Mouse (Mus musculus): ENCODE data around the gene Hlcs.

The Hlcs gene

GRCm38 (mm10) chr16:94205528-94206484 lies 107.6 kb downstream of the Hlcs start:
- DNase-seq (ENCODE audit: low read depth, low spot score), result no peak

GRCm38 (mm10) chr16:94201387-94201786 lies 112.0 kb downstream of the Hlcs start:
- DNase-seq (ENCODE audit: low read depth, low spot score), result no peak

GRCm38 (mm10) chr16:94195913-94196312 lies 117.5 kb downstream of the Hlcs start:
- no peak for DNase-seq (ENCODE audit: low read depth, low spot score)

- DNase-seq (ENCODE audit: low read depth, low spot score), result no peak
Measured at GRCm38 (mm10) chr16:94191379-94192315, 121.7 kb downstream of the Hlcs start.

- DNase-seq (ENCODE audit: low read depth, low spot score), result no peak
Measured at GRCm38 (mm10) chr16:94190256-94190655, 123.1 kb downstream of the Hlcs start.

- DNase-seq (ENCODE audit: low read depth, low spot score), result no peak
Measured at GRCm38 (mm10) chr16:94186526-94186925, 126.8 kb downstream of the Hlcs start.

- peak; percentile 85 for DNase-seq (ENCODE audit: low read depth, low spot score)
Measured at GRCm38 (mm10) chr16:94185430-94185829, 127.9 kb downstream of the Hlcs start.

- no peak for DNase-seq (ENCODE audit: low read depth, low spot score)
Measured at GRCm38 (mm10) chr16:94180122-94180870, 133.1 kb downstream of the Hlcs start.

- DNase-seq (ENCODE audit: low read depth, low spot score), result no peak
Measured at GRCm38 (mm10) chr16:94179341-94180121, 133.8 kb downstream of the Hlcs start.

- DNase-seq (ENCODE audit: low read depth, low spot score), result no peak
Measured at GRCm38 (mm10) chr16:94178441-94179220, 134.7 kb downstream of the Hlcs start.

GRCm38 (mm10) chr16:94176997-94177857 lies 136.1 kb downstream of the Hlcs start:
- no peak for DNase-seq (ENCODE audit: low read depth, low spot score)

- no peak for DNase-seq (ENCODE audit: low read depth, low spot score)
Measured at GRCm38 (mm10) chr16:94175366-94175986, 137.9 kb downstream of the Hlcs start.

- no peak for DNase-seq (ENCODE audit: low read depth, low spot score)
Measured at GRCm38 (mm10) chr16:94173361-94173760, 140.0 kb downstream of the Hlcs start.

GRCm38 (mm10) chr16:94170218-94170617 lies 143.2 kb downstream of the Hlcs start:
- no peak for DNase-seq (ENCODE audit: low read depth, low spot score)

GRCm38 (mm10) chr16:94168655-94169545 lies 144.5 kb downstream of the Hlcs start:
- no peak for DNase-seq (ENCODE audit: low read depth, low spot score)

- DNase-seq (ENCODE audit: low read depth, low spot score), result no peak
Measured at GRCm38 (mm10) chr16:94164978-94165377, 148.4 kb downstream of the Hlcs start.

- DNase-seq (ENCODE audit: low read depth, low spot score), result no peak
Measured at GRCm38 (mm10) chr16:94164236-94164635, 149.1 kb downstream of the Hlcs start.
